Mouse (Mus musculus) C2C12 (cell line): Measurements from ENCODE around the gene Ptma. TPM values are rescaled to one million over a fixed set of nuclear protein-coding genes. Genes with fewer than 3 reads are reported as not detected.

Experiments used
- H3K27me3 ChIP-seq: one replicate; pipeline ENCODE4 v1.6.1; 2011; ENCODE audit not compliant: control insufficient read depth, insufficient read depth, insufficient read length
- H3K36me3 ChIP-seq: one replicate; pipeline ENCODE4 v1.6.1; 2011; ENCODE audit not compliant: control insufficient read depth, insufficient read depth
- H3K4me3 ChIP-seq: one replicate; pipeline ENCODE4 v1.5.1; 2011; ENCODE audit warnings: mild to moderate bottlenecking, control low read depth; ENCODE audit not compliant: poor library complexity, insufficient read depth, severe bottlenecking
- H3K79me2 ChIP-seq: one replicate; pipeline ENCODE4 v1.6.1; 2011; ENCODE audit not compliant: control insufficient read depth, insufficient read depth
- H3K79me3 ChIP-seq: one replicate; pipeline ENCODE4 v1.6.1; 2011; ENCODE audit warnings: low read depth, control low read depth
- H3ac ChIP-seq: one replicate; pipeline ENCODE3; 2011; ENCODE audit warnings: low read depth; ENCODE audit not compliant: control insufficient read depth, insufficient read length
- CEBPB ChIP-seq: IDR thresholded peaks from one replicate; pipeline ENCODE4 v1.6.1; 2011; ENCODE audit warnings: low read depth, mild to moderate bottlenecking, control low read depth, moderate library complexity
- CTCF ChIP-seq: IDR thresholded peaks from one replicate; pipeline ENCODE4 v1.5.1; 2011; ENCODE audit not compliant: control insufficient read depth, insufficient read depth, insufficient read length
- FOSL1 ChIP-seq: IDR thresholded peaks from one replicate; pipeline ENCODE4 v1.8.0; 2011; ENCODE audit warnings: mild to moderate bottlenecking, low read length; ENCODE audit not compliant: poor library complexity, insufficient read depth, severe bottlenecking
- MAX ChIP-seq: IDR thresholded peaks from one replicate; pipeline ENCODE4 v1.6.1; 2011; ENCODE audit warnings: mild to moderate bottlenecking, control low read depth
- MYOD1 ChIP-seq: IDR thresholded peaks from one replicate; pipeline ENCODE4 v1.6.1; 2011; ENCODE audit warnings: low read depth; ENCODE audit not compliant: control insufficient read depth, insufficient read length
- MYOG ChIP-seq: IDR thresholded peaks from one replicate; pipeline ENCODE4 v1.6.1; 2011; ENCODE audit not compliant: control insufficient read depth, insufficient read length; ENCODE audit errors: extremely low read depth
- USF1 ChIP-seq: IDR thresholded peaks from one replicate; pipeline ENCODE4 v1.6.1; 2011; ENCODE audit warnings: low read depth, mild to moderate bottlenecking, control low read depth, moderate library complexity
- polyA plus RNA-seq: library from polyadenylated mRNA; unstranded; fragments of >200 nt; fragmentation: generic; extraction: Trizol; gene quantifications from one replicate; pipeline ENCODE4 v1.2.1, GENCODE M21; 2012; ENCODE audit warnings: missing spikeins

The Ptma gene
- polyA plus RNA-seq, 1 experiment: 2,542 TPM

DNA sequence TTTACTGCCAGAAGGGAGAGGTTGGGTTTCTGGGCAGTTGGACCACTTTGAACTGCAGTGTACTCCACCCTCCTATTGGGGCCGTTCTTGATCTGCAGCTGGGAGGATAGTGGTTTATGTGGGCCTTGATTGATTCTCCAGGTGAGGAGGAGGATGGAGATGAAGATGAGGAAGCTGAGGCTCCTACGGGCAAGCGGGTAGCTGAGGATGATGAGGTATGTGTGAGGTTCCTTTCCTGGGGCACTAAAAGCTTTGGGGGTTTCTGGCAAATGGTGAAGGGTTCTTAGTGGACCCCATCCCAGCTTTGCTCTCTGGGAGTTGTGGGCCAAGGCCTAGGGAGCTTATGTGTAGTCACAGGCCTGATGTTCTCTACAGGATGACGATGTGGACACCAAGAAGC is 3.1 kb downstream of the Ptma start:
- H3K27me3 ChIP-seq: no peaks in the 10 kb centered on the region
- peaks cover 45% of the 10 kb centered on the region for H3K36me3 ChIP-seq
- TF ChIP-seq USF1 (no peak), MAX (no peak), FOSL1 (no peak), CEBPB (no peak), MYOG (no peak)
- H3K79me3 ChIP-seq: peaks cover 45% of the 10 kb centered on the region
- peaks cover 71% of the 10 kb centered on the region for H3K79me2 ChIP-seq
- peak overlapping the region; percentile 98 for H3K4me3 ChIP-seq
- peak overlapping the region; percentile 32 for H3ac ChIP-seq

DNA sequence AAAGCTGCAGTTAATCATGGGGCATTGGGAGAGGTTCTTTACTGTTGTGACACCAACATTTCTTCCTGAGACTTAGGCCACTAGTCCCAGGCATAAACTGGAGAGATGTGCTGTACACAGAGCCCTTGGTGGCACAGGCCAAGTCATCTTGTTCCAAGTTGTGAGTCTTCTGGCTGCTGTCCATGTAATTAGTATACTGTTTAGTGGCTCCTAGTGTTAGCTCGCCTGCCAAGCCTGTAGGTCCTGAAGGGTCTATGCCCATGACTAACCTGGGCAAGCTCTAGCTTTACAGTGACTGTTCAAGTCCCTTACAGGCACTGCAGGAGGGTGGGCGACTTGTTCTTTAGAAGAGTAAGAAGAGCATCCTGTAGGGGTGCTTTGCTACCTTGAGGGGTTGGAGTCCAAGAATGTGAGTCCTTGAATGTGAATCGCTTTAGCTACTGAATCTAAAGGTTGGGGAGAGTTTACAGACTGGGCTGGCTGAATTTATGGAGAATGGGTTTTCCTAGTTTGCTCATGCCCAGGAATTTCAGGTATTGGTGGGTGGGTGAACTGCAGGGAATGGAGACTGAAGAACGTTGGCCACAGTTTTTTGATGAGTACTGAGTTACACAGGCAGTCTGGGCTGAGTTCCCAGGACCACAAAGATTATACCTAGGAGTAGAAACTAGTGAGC is 4.5 kb downstream of the Ptma start:
- H3K36me3 ChIP-seq: peaks cover 45% of the 10 kb centered on the region
- H3K27me3 ChIP-seq: no peaks in the 10 kb centered on the region
- TF ChIP-seq MYOG (no peak), MAX (no peak), CEBPB (no peak), FOSL1 (no peak), CTCF (no peak), USF1 (no peak), MYOD1 (no peak)
- H3K4me3 ChIP-seq: no peak overlapping the region
- H3K79me3 ChIP-seq: peaks cover 45% of the 10 kb centered on the region
- H3ac ChIP-seq: peak overlapping the region; percentile 2
- H3K79me2 ChIP-seq: peaks cover 71% of the 10 kb centered on the region

DNA sequence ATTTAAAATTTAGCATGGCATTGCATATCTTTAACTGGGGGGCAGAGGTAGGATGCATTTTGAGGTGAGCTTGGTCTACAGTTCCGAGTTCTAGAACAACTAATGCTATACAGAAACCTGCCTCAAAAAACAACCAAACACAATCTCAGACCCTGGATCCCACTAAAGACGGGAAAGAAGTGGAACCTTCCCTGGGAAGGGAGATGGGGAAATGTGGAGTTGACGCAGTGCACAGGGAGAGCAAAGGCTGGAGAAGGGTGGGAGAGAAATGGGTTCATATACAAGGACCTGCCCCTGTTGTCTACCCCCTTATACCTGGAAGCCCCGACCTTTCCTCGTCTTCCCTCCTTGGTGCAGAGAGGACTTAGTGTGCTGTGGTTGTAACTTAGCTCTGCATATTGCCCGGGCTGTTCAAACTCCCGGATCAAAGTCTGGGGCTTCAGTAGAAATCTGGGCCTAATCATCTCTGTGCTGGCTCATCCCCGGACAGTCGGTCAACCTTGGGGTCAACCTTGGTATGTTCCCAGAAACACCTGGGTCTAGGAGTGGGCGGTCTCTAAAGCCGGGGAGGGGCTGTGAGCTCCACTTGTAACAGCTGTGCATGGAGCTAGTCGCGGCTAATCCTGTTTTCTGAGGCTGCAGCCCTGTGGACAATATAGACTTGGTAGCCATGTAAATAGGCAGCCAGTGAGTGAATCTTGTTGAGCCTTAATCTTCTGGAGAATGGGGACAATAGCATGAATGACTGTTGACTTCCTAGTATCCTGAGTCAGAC is 5.2 kb downstream of the Ptma start:
- no peak for TF ChIP-seq MYOG
- TF ChIP-seq FOSL1: no peak
- TF ChIP-seq MYOD1: no peak
- no peak for TF ChIP-seq CEBPB
- no peak for TF ChIP-seq CTCF
- no peak for TF ChIP-seq USF1
- TF ChIP-seq MAX: no peak
- peaks cover 45% of the 10 kb centered on the region for H3K36me3 ChIP-seq

DNA sequence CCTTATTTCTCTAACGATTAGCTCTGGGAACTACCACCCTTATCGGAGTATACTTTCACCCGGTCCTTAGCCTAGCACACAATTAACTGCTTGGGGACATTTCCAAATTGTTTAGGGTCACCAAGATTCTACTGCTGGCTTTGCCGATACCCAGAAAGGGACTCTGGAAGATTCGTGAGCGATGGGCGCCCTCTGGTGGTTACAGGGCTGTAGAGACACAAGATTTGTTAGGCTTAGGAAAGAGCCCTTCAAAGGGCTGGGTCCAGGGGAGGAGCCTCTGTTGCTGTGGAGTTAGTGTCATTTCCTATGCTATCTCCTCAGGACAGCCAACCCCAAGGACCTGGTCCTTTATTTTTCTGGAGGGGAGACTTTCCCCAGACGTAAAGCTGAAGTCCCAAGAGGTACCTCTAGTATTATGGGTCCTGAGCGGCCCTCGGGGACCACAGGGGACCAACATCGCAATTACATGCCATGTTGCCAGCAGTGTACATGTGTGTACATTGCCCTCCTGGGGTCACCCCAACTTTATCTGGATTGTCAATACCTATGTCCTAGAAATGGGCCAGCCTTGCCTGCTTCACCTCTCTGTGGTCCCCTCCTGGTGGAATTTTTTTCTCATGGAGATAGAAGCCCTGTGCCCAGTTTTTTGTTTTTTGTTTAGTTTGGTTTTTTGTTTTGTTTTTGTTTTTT is 6.0 kb downstream of the Ptma start:
- Histone ChIP-seq H3K27me3 (no peaks in the 10 kb centered on the region), H3K79me3 (peaks cover 36% of the 10 kb centered on the region), H3ac (no peak overlapping the region), H3K4me3 (no peak overlapping the region), H3K79me2 (peaks cover 60% of the 10 kb centered on the region), H3K36me3 (peaks cover 45% of the 10 kb centered on the region)
- TF ChIP-seq CTCF (peak; percentile 67), FOSL1 (no peak)

More for the DNA sequence above, 5.2 kb downstream of the Ptma start:
- Histone ChIP-seq H3ac (no peak overlapping the region), H3K79me3 (peaks cover 44% of the 10 kb centered on the region), H3K4me3 (no peak overlapping the region), H3K79me2 (peaks cover 68% of the 10 kb centered on the region), H3K27me3 (no peaks in the 10 kb centered on the region)

DNA sequence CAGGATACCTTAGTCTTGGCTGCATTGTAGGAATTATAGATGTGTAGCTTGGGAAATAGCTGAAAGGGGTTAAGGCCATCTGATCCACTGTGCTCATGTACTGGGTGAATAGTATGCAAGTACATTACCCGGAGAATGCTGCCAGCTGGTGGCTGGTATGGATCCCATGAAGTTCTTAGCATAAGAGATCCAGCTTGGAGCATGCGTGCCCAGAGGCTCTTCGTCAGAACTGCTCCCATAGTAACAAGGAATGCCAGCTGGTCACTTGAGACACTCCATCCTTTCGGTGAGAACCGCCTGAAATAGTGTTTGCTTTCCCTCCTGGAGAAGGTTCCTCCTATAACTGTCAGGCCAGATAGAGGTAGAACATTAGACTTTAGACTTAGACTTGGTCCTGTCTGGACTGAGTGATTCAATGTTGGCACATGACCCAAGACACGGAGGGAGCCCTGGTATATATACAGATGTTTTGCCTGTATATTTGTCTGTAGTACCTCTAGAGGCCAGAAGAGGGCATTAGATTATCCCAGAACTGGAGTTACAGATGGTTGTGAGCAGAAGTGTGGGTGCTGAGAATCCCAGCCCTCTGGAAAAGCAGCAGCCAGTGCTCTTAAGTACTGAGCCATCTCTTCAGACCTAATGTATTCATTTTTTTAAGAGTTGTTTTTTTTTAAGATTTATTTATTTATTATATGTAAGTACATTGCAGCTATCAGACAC is 7.0 kb downstream of the Ptma start:
- Histone ChIP-seq H3K27me3 (no peaks in the 10 kb centered on the region), H3K36me3 (peaks cover 36% of the 10 kb centered on the region), H3K79me2 (peaks cover 49% of the 10 kb centered on the region), H3K4me3 (no peak overlapping the region), H3K79me3 (peaks cover 25% of the 10 kb centered on the region), H3ac (no peak overlapping the region)
- no peak for TF ChIP-seq CTCF
- TF ChIP-seq FOSL1: no peak
- no peak for TF ChIP-seq MYOD1
- no peak for TF ChIP-seq USF1
- no peak for TF ChIP-seq MAX
- TF ChIP-seq MYOG: no peak
- no peak for TF ChIP-seq CEBPB
